Mouse (Mus musculus) c-Kit-positive CD71-negative TER-119-negative erythroid progenitor cells, embryonic 14.5 days (primary cell): ENCODE results near the gene Cdyl2.

Source experiments
- DNase-seq: peaks from one replicate; pipeline ENCODE4 v3.0.0-alpha.2; 2013; ENCODE audit warnings: low read depth

The Cdyl2 gene

GRCm38 (mm10) chr8:116671543-116671942 lies 61.2 kb downstream of the Cdyl2 start:
- DNase-seq, result no peak

GRCm38 (mm10) chr8:116670604-116671003 lies 62.2 kb downstream of the Cdyl2 start:
- DNase-seq, result no peak

GRCm38 (mm10) chr8:116668977-116669376 lies 63.8 kb downstream of the Cdyl2 start:
- no peak for DNase-seq

- DNase-seq, result no peak
Measured at GRCm38 (mm10) chr8:116666781-116667325, 65.9 kb downstream of the Cdyl2 start.

GRCm38 (mm10) chr8:116661521-116661920 lies 71.3 kb downstream of the Cdyl2 start:
- no peak for DNase-seq

GRCm38 (mm10) chr8:116656811-116657210 lies 76.0 kb downstream of the Cdyl2 start:
- DNase-seq, result no peak

GRCm38 (mm10) chr8:116654881-116655280 lies 77.9 kb downstream of the Cdyl2 start:
- no peak for DNase-seq

GRCm38 (mm10) chr8:116652949-116653348 lies 79.8 kb downstream of the Cdyl2 start:
- no peak for DNase-seq

- no peak for DNase-seq
Measured at GRCm38 (mm10) chr8:116649975-116650725, 82.6 kb downstream of the Cdyl2 start.

GRCm38 (mm10) chr8:116645376-116645775 lies 87.4 kb downstream of the Cdyl2 start:
- DNase-seq, result no peak

GRCm38 (mm10) chr8:116640925-116641324 lies 91.9 kb downstream of the Cdyl2 start:
- no peak for DNase-seq

GRCm38 (mm10) chr8:116637998-116638397 lies 94.8 kb downstream of the Cdyl2 start:
- no peak for DNase-seq

GRCm38 (mm10) chr8:116637193-116637592 lies 95.6 kb downstream of the Cdyl2 start:
- DNase-seq, result no peak

- no peak for DNase-seq
Measured at GRCm38 (mm10) chr8:116636396-116636795, 96.4 kb downstream of the Cdyl2 start.

- DNase-seq, result no peak
Measured at GRCm38 (mm10) chr8:116635972-116636371, 96.8 kb downstream of the Cdyl2 start.

GRCm38 (mm10) chr8:116635261-116635660 lies 97.5 kb downstream of the Cdyl2 start:
- DNase-seq, result no peak

- DNase-seq, result no peak
Measured at GRCm38 (mm10) chr8:116634436-116634835, 98.4 kb downstream of the Cdyl2 start.

- no peak for DNase-seq
Measured at GRCm38 (mm10) chr8:116633470-116634150, 99.2 kb downstream of the Cdyl2 start.

- no peak for DNase-seq
Measured at GRCm38 (mm10) chr8:116630066-116630465, 102.7 kb downstream of the Cdyl2 start.

- DNase-seq, result no peak
Measured at GRCm38 (mm10) chr8:116628975-116629374, 103.8 kb downstream of the Cdyl2 start.

- DNase-seq, result peak; percentile 46
Measured at GRCm38 (mm10) chr8:116627854-116628479, 104.8 kb downstream of the Cdyl2 start.

GRCm38 (mm10) chr8:116623591-116623990 lies 109.2 kb downstream of the Cdyl2 start:
- DNase-seq, result no peak

- DNase-seq, result no peak
Measured at GRCm38 (mm10) chr8:116622326-116622725, 110.5 kb downstream of the Cdyl2 start.
